Mouse (Mus musculus) CD4-positive, CD25-positive, alpha-beta regulatory T cell (primary cell): ENCODE results near the gene Nts. TPM values are rescaled to one million over a fixed set of nuclear protein-coding genes. Genes with fewer than 3 reads are reported as not detected.

Experiments
- polyA plus RNA-seq: library from polyadenylated mRNA; unstranded; fragments of 100-300 nt; shearing (Covaris generic); gene quantifications from one replicate; pipeline ENCODE4 v1.2.1, GENCODE M21; 2017

Nts gene
- not detected for polyA plus RNA-seq

GRCm38 (mm10) chr10:102490386-102490785 is at the start of gene Nts:
Gene Nts (minus strand): TSS chr10:102490486.

DNA sequence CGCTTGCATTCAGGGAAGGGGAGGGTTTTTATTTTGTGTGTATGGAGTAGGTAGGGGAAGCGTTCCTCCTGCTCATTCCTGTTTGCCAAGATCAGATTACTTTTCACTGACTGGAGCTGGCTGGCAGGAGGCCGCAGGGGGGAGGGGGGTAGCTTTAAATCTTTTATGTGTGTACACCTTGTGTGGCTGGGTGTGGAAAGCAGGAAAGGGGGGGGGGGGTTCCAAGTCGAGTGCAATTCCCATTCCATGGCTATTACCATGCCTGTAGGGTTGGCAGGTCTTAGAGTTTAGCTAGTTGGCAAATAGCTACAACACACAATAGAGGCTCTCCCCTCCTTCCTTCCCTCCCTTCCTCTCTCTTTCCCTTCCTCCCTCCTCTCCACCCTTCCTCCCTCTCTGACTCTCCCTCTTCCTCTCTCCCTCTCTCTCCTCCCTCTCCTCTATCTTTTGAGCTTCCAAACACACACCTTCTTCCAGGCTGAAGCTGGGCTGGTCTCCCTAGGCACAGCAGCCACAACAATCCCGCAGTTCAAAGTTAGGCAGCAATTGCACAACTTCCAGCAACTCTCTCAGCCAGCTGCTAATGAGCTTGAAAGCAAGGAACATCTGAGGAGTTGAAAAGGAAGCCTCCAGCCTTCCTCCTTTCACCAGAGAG is 21.6 kb upstream of the Nts start, which contains the start of gene Rassf9:
Gene Rassf9 (plus strand): TSS at position 416 of the 655 bp plus-strand sequence.

Other genes starting within 250 kb of the Nts start
- gene Rassf9, start 21.7 kb upstream of the Nts start, polyA plus RNA-seq = 0.11 TPM